Mouse (Mus musculus): ENCODE data around the gene Gm266. TPM values are rescaled to one million over a fixed set of nuclear protein-coding genes. Genes with fewer than 3 reads are reported as not detected.

Gm266 gene
- total RNA-seq, 2 experiments from 2014 or later = 5.2 to 6.1 TPM

DNA sequence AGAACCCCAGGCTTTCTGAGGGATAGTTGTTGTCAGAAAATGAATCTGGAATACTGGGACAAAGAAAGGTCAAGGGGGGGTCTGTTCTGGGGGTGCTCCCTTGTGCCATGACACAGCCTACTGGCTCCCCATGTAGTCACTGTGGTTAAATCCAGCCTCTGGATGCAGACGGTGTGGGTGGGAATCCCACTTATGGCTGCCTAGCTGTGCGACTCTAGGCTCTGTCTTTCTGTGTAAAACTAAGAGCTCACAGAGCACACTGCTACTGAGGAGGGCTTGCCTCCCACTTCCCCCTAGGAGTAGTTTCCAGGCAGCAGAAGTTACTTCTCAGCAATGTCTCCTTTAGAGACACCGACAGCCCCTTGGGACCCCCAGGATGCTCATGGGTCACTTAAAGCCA is 49.5 kb downstream of the Gm266 start:
- DNase-seq (ENCODE audit: low spot score in 2 of 2) = no peak
- Histone ChIP-seq H3K4me3 (no peak overlapping the region), H3K27ac (no peak overlapping the region)
- no peak for TF ChIP-seq CTCF (conservative IDR thresholded peaks at IDR 0.05)

DNA sequence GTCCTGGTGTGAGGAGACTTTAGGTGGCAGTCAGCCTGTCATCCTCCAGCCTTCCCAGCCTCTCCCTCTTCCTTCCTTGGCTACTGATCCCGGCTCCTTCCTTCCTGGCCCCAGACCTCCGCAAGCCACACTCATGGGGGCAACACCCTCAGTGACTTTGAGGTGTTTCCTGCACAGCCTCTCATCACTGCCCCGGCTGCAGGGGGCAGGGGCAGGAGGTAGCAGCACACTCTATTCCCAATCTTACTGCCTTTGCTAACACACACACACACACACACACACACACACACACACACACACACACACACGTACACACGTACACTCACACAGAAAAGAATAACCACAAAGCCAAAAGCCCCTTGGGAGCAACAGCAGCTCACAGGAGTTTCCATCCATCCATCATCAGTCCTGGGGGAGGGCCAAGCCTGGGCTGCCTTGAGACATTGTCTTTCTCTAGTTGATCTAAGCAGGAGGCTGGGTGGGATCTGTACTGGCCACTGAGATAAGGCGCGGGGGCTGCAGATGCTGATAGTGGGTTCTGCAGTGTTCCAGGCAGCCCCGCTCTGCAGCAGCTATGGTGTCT is 50.8 kb downstream of the Gm266 start:
- no peak overlapping the region for H3K4me3 ChIP-seq
- DNase-seq (ENCODE audit: low spot score in 2 of 2) = no peak
- H3K27ac ChIP-seq = no peak overlapping the region
- TF ChIP-seq CTCF (conservative IDR thresholded peaks at IDR 0.05) = no peak

Other genes starting within 250 kb of the Gm266 start
- 1 to 10 TPM; 4.7 to 5.4 TPM for gene Amn, start 214.7 kb downstream of the Gm266 start, total RNA-seq (2021)
- gene Cdc42bpb, start 108.1 kb downstream of the Gm266 start, total RNA-seq (2021) = 100 to 1,000 TPM; 113 to 122 TPM
- gene Lbhd2, start 79.0 kb downstream of the Gm266 start, total RNA-seq (2021) = 1 to 10 TPM; 1.2 to 1.4 TPM
- gene Exoc3l4, start 68.8 kb downstream of the Gm266 start, total RNA-seq (2021) = 1 to 10 TPM; 4.5 to 6.3 TPM
- under 1 TPM; 0.59 to 0.76 TPM for gene Tnfaip2, start 43.4 kb downstream of the Gm266 start, total RNA-seq (2021)
- 100 to 1,000 TPM; 253 to 260 TPM for gene Eif5, start 52.2 kb upstream of the Gm266 start, total RNA-seq (2021)
- 100 to 1,000 TPM; 108 to 110 TPM for gene Mark3, start 88.7 kb upstream of the Gm266 start, total RNA-seq (2021)
- 1,000 to 10,000 TPM; 1,228 to 1,237 TPM for gene Ckb, start 186.5 kb upstream of the Gm266 start, total RNA-seq (2021)
- 10 to 100 TPM; 16.7 to 18.0 TPM for gene Trmt61a, start 192.3 kb upstream of the Gm266 start, total RNA-seq (2021)
- gene Bag5, start 227.4 kb upstream of the Gm266 start, total RNA-seq (2021) = 10 to 100 TPM; 50.6 to 50.9 TPM
- gene Apopt1, start 227.4 kb upstream of the Gm266 start, total RNA-seq (2021) = 10 to 100 TPM; 35.7 to 36.8 TPM